Mouse (Mus musculus): ENCODE measurements around the gene Chrnd.

DNA sequence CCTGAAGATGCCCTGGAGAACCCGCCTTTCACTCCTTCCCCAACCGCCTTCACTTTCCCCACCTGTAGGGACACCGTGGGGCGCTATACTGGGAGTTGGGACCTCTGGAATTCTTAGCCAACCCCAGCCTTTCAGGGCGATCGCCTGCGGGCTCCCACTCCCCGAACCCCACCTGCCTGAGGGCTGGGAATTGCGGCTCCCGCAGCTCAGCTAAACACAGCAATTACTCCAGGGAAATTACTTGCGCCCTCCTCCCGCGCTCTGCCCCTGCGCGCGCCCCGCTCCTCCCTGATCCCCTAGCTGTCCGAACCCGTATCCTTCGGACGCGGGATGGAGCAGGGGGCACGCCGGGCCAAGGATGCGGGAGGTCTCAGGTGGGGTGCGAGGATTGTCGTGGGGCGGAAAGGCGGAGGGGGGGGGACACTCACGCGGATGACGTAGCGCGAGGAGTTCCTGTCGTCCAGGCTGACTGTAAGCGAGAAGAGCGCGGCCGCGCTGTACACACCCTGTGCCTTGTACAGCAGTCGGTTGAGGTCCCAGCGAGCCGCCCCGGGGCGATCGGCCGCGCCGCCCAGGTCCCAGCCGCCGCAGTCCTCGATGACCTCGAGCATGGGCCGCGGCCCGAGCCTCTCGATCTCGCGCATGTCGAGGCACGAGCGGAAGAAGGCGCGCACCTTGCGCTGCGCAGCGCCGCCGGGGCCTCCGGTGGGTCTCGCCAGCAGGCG, 36.5 kb upstream of the Chrnd start:
- TF ChIP-seq CTCF (IDR thresholded peaks at IDR 0.05; ENCODE audit: extremely low read depth, insufficient read length, insufficient replicate concordance, low read depth, low read length) (no peak), POLR2A (IDR thresholded peaks at IDR 0.05; ENCODE audit: low read depth, low read length) (no peak)

Data from small intestine, adult 2 months (tissue).